Mouse (Mus musculus) small intestine, adult 2 months (tissue): Measurements from ENCODE around the gene Arhgap1.

Source experiments
- CTCF ChIP-seq: fragments of 200-500 bp; IDR thresholded peaks from 2 replicates; pipeline ENCODE4 v1.5.1; 2012; ENCODE audit warnings: low read depth, mild to moderate bottlenecking, control low read depth, inconsistent platforms, low read length, moderate library complexity, mixed read lengths; ENCODE audit not compliant: insufficient replicate concordance, insufficient read length; ENCODE audit errors: extremely low read depth
- POLR2A ChIP-seq: fragments of 200-500 bp; IDR thresholded peaks from 2 replicates; pipeline ENCODE4 v1.6.1; 2012; ENCODE audit warnings: low read depth, mild to moderate bottlenecking, control low read depth, inconsistent platforms, low read length, moderate library complexity

DNA sequence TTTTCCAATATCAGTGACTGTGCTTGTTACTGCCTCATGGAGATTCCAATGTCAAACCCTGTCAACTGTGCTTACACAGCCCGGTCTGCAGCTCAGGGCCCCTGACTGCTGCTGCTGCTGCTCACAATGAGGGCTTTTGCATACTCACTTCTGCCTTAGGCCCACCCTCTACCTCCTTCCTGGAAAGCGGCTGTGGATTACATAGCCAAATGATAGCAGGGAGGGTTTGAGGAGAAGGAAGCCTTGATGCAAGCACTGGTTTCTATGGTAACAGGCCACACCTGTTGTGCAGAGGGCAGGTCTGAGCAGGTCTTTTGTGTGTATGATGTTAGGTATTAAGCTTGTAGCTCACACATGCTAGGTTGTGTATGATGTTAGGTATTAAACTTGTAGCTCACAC, 18.1 kb downstream of the Arhgap1 start:
- TF ChIP-seq CTCF (no peak), POLR2A (no peak)
